Mouse (Mus musculus): ENCODE data around the gene Foxo6.

- no peak for TF ChIP-seq CTCF (IDR thresholded peaks at IDR 0.05; ENCODE audit: borderline replicate concordance, extremely low read depth, insufficient read depth, insufficient read length)
- TF ChIP-seq POLR2A (IDR thresholded peaks at IDR 0.05; ENCODE audit: borderline replicate concordance, extremely low read depth, insufficient read depth, insufficient read length, poor library complexity, severe bottlenecking) = no peak
Measured at GRCm38 (mm10) chr4:120275487-120275886, 11.7 kb downstream of the Foxo6 start.

Data from brain, embryonic 14.5 days (tissue).